Mouse (Mus musculus) CD4-positive, CD25-positive, alpha-beta regulatory T cell, adult 2 months (primary cell): ENCODE data around the gene Dlg2.
A peak's percentile ranks its signal among the peaks of the same experiment; 100 is the strongest.

ENCODE experiments used
- DNase-seq: peaks from one replicate; pipeline ENCODE4 v3.0.0-alpha.2; 2012; ENCODE audit warnings: low read depth, low spot score

Gene Dlg2

DNA sequence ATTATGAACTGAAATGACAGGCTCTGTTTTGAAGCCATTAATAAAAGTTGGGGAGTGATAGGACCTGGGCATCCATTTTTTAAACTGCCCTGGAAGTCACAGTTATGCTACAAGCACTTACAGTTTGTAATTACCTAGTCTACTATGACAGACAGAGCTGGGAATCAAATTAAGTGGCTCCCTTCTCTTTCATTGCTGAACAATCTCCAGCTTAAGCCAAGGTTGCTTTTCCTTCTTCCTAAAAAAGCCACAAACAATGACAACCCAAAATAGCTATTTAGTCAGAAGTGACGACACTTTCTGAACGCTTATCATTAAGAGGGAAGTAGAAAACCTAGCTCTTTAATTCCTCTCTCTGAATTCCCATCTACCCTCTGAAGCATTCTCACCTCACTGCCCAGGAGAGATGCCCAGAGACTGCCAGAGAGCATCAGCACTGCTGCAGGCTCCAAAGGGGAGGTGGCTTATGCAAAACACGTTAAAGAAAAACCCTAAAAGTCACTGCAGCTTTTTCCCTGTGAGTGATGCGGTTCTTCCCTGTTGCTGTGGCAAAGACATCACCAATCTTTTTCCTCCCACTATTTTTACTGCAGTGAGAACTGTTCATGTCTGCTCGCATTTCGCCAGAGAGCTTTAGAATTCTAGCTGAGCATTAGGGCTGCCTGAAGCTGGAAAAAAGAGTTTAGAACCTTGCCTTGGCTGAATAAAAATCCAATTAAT is 612.9 kb downstream of the Dlg2 start:
- DNase-seq: no peak

DNA sequence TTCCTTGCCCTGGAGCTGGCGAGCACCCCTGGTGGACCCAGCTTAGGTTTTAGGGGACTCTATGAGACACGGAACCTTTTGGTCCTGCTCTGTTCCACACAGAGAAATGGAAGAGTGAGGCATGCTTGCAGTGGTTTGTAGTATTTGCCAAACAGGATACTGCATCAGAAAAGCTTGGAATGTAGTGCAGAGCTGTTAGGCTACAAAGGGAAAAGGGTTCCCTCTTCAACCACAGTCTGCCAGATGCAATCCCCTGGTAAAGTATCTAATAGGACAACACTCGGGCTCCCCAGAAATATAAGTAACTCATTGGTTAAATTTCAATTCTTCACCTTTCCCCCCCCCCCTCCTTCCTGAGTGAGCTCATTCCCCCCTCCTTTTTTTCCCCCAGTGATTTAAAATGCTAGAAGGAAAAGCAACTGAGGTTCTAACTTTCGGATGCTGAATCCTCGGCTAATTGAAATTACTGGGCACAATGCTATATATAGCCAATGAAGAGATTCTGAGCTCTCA is 613.9 kb downstream of the Dlg2 start:
- DNase-seq: no peak

DNA sequence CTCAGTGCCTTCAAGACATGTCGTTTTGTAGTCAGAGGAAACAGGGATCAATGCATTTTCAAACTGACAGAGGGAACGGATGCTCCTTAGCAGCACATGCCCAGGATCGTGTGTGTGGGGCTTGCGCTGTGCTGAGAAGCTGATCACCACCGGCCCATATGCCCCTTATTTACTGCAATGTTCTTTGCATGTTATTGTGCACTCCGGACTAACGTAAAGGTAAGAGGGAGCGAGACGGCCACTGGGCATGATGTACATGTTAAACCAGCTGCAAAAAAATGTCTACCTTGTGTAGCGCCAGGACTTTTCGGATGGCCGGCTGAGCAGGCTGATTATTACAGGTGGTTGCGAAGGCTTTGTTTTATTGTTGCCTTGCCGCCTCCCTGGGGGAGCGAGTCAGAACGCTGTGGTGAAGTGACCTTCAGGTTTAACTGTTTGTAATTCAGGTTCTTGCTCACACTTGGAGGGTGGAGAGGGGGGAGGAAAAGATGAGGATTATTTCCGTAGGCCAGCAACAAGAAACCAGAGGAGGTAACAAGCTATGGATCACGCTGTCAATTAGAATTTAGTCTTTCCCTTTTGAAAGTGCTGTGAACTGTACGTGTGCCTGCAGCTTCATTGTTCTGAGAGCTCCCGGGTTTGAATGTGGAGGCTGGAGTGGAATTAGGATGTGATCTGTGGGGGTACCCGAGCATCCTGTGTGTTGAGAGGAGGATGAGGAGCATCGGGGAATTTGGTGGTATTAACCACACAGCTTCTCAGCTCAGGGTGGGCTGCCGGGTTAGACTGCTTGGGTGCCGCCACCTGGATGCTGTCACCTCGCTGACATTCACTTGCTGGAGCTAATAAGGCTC is 614.6 kb downstream of the Dlg2 start:
- DNase-seq: no peak

DNA sequence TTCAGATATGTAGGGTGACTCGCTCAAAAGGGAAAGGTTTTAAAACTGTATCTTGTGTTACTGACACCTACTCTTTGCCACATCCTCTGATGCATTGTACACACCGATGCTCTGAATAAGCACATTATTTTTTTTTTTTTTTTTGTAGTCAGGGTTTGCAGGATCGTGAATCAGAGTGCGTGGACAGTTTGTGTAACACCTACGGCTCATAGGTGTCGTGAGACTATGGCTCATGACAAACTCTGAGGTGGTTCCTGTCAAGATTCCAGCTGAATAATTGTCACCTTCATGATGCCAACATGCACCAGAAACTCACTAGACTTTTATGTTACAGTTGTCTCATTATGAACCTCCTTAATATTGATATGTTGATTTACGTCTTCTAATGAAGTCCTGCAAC is 620.0 kb downstream of the Dlg2 start:
- no peak for DNase-seq

DNA sequence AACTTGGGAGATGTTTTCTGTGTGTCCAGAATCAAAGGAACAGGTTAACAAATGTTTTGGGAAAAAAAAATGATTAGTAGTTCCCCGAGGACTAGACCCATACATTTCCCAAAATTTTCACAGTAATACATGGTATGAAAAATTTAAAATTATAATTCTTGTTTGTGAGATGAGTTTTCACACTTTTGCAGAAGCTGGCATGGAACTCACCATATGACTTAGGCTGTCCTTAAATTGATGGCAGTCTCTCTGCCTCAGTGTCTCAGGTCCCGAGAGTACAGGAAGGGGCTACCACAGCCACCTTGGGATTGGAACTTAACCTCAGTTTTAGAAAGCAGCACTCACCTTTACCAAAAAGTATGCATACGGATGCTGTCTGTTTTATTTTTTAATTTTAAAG is 622.0 kb downstream of the Dlg2 start:
- no peak for DNase-seq

DNA sequence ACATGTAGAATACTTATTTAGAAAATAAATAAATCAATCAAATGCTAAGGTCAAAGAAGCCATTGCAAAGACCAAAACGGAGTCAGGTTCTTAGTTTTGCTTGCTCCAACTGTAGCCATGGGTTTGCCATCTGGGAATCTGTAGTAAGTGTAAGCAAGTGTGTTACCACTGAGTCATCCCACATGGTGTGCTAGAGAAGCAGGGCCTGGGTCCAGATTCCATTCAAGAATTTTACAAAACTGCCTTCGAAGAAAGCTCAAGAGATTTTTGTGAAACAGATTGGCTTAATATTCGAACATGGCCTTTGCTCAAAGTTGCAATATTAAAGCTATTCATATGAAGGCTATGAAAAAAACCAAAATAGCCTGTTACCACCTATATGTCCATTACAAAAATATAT is 633.1 kb downstream of the Dlg2 start:
- no peak for DNase-seq

DNA sequence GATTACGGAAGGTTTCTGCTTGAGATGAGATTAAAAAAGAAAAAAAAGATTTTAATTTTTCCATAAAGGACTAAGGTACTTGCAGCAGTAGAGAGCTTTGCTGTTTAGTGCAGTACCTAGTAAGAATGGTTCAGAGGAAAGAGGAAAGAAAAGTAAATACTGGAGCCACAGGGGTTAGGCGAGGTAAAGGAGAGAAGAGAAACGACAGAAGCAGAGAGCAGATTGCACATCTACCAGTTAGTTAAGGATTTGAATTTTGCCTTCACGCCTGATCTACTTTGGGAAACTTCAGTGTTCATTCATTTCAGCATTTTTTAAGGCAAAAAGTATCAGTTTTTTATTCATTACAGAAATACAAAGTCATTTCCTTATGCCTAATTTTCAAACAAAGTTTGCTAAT is 655.7 kb downstream of the Dlg2 start:
- no peak for DNase-seq

DNA sequence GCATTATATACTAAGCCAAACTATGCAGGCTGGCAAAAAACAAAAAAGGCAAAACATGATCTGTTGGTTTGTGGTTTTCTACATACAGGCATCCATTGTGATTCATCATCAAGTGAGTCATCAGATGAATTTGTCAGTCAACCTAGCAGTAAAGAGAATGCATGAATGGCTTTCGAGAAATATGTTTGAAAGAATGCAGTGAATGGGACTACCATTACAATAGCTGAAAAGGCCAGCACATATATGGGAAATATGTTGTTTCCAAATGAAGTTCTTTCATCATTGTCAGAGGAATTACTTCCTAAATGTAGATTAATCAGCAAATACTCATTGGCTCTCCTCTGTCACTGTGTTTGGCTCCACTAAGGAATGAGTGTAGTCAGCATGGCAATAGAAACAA is 677.6 kb downstream of the Dlg2 start:
- no peak for DNase-seq

DNA sequence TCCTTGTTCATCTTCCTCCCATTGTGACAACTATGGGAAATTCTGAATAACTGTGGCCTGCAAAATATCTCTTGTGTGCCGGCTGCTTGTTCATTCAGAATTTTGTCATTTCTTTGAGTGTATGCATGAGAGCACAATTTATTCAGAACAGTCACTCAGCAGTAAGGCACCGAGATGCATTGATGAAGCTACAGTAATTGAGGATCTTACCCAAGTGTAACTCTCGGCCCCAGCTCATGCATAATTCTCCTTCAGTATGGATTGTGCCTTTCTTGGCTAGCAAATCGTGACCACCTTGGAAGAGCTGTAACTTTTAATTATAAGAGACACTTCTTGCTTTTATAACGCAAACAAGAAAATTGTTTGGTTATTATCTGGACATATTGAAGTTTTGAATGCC is 682.7 kb downstream of the Dlg2 start:
- DNase-seq: no peak

DNA sequence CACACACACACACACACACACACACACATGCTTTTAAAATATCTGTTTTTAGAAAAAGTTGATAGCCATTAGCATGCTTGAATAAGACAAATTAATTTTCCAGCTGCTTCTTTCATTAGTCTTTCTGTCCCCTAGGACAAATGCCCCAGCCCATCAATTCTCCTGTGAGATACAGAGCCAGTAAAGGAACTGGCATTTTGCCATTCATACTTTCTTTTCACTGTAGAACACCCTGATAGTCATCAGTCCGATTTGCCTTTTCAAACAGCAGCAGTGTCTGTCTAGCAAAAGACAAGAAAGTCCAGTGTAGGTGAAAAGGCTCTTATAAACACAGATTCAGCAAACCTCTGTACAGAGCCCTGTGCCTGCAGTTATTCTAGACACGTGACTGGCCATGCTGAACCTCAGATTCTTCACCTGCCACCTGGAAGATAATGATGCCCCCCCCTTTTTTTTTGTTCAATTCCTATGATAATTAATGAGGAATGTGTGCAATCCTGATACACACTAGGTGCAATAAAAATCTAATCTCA is 685.2 kb downstream of the Dlg2 start:
- no peak for DNase-seq

DNA sequence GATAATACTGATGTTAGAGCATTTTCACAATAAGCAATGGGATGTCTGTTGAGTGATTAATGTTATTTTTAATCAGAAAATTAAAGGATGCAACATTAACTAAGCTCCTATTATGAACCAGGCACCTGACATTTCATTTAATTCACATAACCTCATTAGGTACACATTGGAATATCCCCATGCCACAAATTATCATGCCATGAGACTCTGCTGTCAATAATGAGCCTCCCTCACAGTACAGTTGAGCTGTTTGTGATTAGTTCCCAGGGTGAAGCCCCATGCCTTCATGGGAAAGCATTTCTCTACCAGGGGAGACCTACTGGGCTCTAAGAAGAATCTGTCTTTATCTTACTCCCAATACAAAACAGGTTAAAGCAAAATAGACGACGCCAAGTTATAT is 697.1 kb downstream of the Dlg2 start:
- no peak for DNase-seq

DNA sequence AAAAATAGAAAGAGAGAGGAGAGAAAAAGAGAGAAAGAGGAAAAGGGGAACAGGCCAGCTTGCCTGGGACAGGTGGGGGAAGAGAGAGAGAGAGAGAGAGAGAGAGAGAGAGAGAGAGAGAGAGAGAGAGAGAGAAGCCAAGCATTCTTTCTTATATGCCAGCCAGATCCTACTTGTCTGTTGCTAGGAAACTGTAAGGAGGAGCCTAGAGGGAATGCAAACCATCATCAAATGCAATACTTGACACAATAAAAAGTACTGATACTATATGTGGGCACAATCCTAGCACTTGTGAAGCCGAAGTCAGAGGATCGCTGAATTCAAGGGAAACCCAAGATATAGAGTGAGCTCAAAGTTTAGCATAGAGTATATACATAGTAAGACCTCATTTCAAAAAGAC is 711.7 kb downstream of the Dlg2 start:
- DNase-seq: no peak

DNA sequence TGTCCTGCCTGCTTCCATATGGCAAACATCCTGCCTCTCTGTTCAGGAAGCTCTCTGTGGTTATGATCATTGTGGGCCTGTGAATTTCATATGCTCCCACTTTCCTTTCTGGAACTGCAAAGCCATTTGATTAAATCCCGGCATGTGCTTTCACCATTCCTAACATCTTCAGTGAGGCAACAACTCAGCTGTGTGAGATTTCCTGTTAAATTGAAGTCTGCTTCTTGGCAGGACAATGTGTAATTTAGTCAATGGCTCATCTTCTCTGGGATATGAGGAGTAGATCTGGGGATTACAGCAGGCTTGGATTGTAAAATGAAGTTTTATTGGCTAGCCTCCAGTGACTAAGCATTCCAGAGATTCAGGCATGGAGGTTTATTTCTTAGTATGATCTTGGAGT is 722.9 kb downstream of the Dlg2 start:
- no peak for DNase-seq

DNA sequence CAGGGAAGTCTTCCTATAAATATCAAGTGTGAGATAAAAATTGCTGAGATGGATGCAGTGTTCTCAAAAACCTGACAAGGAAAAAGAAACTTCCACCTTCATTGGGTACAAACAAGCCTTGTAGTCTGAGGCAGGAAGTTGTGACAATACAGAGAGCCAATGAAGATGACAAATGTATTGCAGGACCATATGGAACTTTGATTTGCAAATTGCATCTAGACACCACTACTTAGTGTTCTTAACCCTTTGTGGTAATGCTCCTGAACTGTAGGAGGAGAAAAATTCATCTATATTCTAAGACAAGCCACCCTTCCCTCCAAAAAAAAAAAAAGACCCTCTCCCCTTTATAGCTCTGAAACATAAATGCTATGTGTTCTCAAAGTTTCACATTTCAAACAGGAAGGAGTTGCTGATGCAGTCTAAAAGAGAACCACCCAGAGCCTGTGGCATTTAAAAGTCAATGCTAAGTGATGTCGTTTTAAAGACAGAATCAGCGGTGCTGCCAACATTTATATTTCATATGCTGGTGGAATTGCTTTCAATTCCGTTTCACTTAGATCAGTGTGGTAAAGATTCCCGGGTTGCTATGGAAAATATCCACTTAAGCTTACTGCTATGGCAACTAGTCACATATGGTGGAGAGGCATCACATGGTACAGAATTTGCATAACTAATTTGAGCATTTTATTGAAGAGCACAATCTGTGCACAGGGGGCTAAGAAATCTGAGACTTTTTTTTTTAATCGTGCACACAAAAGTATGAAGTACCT is 731.8 kb downstream of the Dlg2 start:
- DNase-seq: no peak

DNA sequence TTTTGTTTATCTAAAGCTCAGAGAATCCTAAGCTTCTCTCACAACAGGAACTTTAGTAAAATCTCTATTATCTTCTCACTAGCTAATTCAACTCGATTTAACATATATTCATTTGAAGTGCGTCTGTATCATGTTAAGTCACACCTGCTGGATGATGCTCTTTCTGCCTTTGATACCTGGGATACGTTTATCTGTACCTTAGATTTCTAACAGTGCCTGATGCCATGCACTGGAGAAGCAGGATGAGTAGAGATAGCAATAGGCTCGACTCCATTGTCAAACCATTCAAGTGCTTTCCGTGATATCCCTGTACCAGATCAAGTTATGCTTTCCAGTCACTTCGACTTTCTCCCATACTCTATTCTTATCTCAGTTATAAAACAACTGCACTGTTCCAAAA is 732.5 kb downstream of the Dlg2 start:
- no peak for DNase-seq

DNA sequence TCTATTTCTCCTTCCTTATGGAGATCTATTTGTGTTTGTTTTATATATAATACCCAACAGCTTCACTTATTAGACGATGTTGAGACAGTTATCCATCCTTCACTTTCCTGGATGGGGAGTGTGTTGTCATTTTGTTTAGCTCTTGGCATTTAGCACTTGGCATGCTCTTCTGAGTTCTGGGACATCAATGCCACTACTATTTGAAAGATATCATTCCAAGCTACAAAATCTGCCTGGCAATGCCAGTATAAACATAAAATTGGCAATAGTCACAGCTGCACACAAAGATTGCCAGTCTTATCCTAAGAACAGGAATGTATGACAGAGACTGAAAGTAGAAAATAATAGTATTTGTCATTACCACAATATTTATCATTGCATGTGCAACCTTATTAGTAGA is 735.8 kb downstream of the Dlg2 start:
- no peak for DNase-seq

DNA sequence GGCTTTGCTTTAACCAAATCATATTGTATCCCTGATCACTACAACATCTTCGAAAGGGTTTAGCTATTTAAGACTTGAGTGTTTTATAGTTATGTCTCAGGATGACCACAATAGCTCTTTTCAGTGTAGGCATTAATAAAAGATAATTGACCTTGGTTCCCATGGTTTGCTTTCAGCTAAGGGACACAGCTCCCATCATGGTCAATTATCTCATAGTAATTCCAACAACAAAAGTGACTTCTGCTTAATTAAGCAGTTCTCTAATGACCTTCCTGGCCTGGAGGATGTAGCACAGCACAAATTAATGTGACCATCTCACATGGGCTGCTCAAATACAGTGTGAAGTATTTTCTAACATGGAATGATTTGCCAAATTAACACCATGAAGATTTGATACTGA is 738.4 kb downstream of the Dlg2 start:
- DNase-seq: no peak

DNA sequence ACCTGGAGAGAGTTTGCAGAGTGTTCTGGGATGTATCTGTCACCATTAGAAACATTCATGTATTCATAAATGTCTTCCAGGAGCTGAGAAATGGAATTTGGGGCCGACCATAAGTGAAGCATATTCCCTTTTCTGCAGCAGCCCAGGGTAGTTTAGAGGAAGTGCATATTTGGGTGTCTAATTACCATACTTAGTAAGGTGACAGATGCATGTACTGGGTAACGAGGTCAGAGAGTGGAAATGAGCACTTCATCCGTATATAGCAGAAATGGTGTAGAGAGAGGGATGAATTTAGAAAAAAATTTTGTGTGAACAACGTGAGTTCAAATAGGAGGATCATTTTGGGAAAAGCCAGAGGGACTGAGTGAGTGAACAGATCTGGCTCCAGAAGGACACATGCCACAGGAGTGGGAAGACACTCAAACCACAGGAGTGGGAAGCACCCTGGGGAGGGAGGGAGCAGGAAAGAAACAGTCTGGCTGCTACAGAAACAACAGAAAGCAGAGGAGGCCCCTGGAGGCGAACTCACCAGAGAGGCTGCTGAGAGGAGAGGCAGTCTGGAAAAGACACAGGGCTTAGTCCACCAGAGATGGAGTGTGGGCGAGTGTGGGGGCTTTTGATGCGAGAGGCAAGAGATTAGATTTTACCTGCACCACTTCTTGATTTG is 742.0 kb downstream of the Dlg2 start:
- no peak for DNase-seq

DNA sequence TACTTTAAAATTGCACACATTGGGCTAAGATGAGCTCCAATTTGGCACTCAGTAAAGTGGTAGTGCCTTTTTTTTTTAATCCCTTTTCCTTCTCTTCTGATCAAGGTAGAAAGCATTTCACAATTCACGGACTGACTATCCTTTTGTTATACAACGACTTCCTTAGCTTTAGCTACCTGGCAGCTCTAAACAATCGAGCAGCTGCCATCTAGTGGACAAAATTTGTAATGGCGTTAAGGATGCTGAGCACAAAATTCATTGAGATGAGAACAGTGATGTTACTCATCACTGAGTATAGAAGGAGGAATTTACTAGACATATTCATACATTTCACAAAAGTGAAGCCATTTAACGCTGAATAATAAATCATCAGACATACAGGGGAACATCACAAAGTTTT is 750.0 kb downstream of the Dlg2 start:
- DNase-seq: peak; percentile 39

DNA sequence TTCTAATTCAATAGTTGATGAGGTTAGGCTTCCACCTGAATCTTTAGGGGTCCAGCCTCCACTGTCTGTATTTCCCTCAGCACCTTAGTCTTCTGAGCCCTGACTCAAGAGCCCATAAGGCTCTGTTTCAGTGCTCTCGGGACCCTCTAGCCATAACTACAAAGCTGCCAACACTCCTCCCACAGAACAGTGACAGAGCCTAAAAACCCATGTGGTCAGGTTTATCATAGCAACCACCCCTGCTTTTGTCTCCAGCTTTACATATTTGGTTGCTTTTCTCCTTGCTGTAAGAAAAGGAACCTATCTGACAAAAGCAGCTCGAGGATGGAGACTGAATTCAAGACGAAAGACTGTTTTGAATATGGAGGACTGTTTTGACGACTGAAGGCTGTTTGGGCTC is 765.2 kb downstream of the Dlg2 start:
- DNase-seq: no peak

DNA sequence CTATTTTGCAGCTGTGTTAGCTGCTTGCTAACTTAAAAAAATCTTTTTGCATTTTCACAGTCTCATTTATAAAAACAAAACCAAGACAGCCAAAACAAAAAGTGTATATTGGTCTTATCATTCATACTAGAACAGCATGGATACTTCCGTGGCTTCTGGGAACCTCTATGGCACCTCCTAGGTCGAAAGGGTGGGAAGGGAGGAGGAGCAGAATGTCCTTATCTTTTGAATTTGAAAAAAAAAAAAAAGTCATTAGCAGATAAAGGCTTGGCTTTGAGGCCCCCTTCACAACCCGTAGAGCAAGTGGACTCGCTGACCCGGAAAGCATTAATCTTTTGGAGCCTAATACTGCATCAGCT is 785.2 kb downstream of the Dlg2 start:
- DNase-seq: no peak
